Mouse (Mus musculus) left cerebral cortex, adult 9 months (tissue): ENCODE results near the gene Litaf.
"Not testable (repeated sequence)": the region's sequence is repeated elsewhere in the genome, so short reads cannot be mapped to it uniquely, and the experiment has no call there.

Source experiments
- DNase-seq, 2 experiments: peaks; one replicate each; pipeline ENCODE4 v3.0.0; 2022; ENCODE audit warnings: low spot score in 2 of 2

Gene Litaf

DNA sequence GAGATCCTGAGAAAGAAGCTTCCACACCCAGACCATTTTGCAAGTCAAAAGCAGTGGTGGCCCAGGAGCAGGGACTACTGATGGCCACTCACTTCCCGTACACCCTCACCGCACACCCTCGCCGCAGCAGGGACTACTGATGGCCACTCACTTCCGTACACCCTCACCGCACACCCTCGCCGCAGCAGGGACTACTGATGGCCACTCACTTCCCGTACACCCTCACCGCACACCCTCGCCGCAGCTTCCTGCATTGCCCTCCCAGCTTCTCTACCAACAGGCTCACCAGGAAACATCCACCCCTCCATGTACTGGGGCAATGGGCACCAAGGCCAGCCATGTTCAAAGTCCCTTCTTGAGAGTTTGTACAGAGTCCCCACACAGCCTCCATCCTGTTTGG, 107.7 kb downstream of the Litaf start:
- not testable (repeated sequence) for DNase-seq

GRCm38 (mm10) chr16:10957794-10958193, 108.2 kb downstream of the Litaf start:
- DNase-seq, result no peak

DNA sequence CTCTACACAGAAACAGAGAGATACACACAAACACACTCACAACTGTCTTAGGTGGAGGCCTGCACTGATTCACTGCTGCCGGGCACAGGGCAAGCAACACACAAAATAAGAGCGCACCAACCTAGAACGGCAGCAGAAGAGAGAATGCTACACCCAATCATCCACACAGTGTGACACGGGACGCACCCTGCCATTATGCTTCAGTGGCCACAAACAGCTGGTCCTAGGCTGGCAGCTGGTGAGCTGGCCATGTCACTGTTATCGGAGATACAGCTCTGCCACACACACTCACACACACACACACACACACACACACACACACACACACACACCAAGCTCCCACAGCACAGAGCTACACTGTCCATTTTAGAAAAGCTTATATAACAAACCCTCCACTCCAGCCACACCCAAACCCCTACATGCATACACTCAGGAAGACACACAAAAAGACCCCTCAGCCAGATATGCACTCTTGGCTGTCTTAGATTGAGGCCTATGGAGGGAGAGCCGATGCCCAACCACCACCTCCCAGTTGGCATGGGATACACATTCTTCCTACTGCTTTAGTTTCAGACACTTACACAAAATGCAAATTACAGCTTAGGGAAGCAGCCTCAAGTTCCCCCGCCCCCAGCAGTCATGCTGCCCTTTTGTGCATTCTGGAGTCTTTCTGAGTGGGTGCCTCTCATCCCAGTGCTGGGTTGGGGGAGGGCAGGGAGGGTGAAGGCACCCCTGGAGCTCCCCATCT, 108.8 kb downstream of the Litaf start:
- DNase-seq, result peak; percentile 57 to 60

- peak; percentile 48 to 70 for DNase-seq
Measured at GRCm38 (mm10) chr16:10955078-10955477, 110.9 kb downstream of the Litaf start.

DNA sequence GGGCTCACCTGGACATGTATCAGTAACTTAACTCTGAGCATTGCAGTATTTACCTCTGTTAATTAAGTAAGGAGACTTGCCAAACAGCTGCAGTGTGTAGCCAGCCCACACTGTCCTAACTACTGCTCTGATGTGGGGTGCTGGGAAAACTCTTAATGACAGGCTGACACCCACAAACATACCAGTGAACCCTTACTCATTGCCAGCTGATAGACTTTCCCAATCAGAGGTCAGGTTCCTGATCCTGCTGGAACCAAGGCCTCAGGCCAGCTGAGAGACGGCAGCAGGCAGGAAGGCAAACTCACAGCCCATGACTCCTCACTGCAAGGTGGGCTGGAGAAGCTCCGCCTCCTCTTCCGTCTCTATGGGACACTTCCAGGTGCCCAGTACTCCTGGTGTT, 113.1 kb downstream of the Litaf start:
- DNase-seq, result no peak

DNA sequence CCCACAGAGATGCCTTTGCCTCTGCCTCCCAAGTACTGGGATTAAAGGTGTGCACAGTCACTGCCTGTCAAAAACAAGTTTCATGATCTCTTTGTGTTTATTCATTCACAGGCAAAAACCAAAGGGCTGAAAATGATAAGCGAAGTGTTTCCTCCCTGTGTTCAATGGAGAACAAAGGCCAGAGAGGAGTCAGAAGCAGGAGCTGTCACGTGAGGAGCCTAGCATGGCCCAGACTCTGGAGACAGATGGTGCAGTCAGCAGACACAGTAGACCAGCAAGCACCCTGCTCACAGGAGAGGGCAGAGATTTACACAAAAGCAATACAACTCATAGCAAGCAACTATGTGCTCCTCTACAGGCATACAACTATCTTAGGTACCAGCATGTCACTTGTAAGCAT, 113.9 kb downstream of the Litaf start:
- DNase-seq, result no peak

- no peak for DNase-seq
Measured at GRCm38 (mm10) chr16:10951581-10951980, 114.4 kb downstream of the Litaf start.

DNA sequence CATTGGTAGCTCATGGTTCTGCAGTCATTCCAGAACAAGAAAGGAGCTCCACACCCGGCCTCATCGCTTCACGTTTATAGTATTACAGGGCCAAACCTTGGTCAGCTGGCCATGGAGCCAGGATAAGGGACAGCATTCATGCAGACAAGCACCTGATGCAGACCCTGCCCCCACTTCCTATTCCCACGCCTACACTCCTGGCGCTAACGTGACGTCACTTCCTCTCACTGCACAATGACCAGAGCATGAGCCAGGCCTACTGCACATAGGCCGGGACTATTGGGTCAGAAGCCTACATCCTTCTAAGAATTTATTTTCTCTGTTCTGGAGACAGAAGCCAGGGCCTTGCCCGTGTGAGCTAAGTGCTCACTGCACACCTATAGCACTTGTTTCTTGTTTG, 115.4 kb downstream of the Litaf start:
- no peak for DNase-seq

- DNase-seq, result no peak
Measured at GRCm38 (mm10) chr16:10947724-10948123, 118.2 kb downstream of the Litaf start.

- no peak for DNase-seq
Measured at GRCm38 (mm10) chr16:10945381-10946127, 120.4 kb downstream of the Litaf start.

GRCm38 (mm10) chr16:10944545-10944944, 121.4 kb downstream of the Litaf start:
- DNase-seq, result no peak

GRCm38 (mm10) chr16:10943257-10943656, 122.7 kb downstream of the Litaf start:
- no peak for DNase-seq

GRCm38 (mm10) chr16:10940661-10941060, 125.3 kb downstream of the Litaf start:
- no peak for DNase-seq

DNA sequence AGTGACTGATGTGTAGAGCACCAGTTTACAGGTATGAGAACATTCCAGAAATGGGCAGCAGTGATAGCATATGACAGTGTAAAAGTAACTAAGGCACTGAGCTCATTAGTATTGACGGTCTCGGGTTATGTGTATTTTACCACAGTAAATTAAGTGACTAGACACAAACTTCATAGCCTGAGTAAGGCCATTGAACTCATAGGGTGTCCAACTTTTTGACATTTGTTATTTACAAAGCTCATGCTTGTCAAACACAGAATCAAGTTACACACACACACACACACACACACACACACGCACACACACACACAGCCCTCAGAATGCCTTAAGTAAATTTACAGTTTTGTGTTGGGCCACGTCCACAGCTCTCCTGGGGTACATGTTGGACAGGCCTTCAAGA, 126.0 kb downstream of the Litaf start:
- DNase-seq, result no peak

DNA sequence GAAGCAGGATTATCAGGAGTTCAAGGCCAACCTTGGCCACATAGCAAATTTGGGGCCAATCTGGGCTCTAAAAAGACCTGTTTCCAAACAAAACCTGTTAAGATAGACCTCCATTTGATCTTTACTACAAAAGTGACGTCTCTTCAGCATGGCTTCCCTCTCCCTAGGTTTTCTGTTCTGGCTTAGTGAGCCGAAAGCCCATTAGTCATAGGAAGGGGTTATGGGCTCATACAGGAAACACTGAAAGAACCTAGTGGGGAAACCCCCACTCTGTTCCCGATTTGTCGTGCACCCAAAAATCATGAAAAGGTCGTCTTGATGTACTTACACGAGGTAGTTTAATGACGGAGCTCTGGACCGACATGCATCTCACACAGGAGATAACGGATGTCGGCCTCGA, 128.5 kb downstream of the Litaf start:
- DNase-seq, result no peak

DNA sequence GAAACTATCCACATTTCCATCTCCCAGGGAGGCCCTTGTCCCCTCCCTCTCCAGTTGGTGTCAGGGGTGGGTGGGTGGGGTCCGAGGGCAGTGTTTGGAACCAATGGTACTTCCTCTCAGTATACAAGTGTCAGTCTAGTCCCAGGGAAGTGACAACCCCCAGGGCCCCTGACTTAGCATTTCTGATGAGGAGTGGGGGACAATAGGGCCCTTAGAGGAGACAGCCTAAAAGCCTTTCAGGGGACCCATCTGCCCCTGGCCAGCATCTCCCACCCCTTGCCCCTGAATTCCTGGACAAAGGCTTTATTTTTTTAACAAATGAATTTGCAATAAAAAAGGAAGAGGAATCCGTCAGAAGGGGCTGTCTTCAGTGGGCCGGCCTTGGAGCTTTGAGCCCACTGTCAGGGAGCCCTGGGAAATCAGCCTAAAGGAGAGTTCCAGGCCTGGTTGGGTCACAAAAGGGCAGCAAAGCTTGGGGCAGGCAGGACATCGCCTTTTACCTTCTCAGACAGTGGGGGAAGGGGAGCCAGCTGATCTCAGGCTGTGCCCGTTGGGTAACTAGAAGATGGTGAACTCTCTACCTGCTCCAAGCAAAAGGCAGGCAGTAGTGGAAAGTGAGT, 129.1 kb downstream of the Litaf start:
- DNase-seq, result no peak

DNA sequence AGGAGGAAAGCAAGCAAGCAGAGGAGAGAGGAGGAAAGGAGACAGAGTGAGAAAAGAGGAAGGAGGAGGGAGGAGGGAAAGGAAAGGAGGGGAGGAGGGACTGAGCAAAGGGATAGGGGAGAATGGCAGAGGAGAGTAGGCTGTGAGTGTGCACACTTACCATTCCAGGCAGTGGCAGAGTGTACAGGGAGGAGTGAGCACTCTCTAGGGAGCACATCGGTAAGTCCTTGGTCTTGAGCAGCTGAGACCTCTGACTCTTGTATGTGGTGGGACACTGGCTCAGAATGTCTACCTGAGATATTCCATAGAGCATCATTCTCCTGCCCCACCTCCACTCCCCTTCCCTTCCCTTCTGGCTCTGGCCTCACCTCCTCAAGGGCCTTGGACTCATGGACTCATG, 131.9 kb downstream of the Litaf start:
- no peak for DNase-seq

- no peak for DNase-seq
Measured at GRCm38 (mm10) chr16:10933372-10933771, 132.6 kb downstream of the Litaf start.

- DNase-seq, result no peak
Measured at GRCm38 (mm10) chr16:10927026-10927425, 138.9 kb downstream of the Litaf start.

- DNase-seq, result no peak
Measured at GRCm38 (mm10) chr16:10925591-10926180, 140.3 kb downstream of the Litaf start.

- no peak for DNase-seq
Measured at GRCm38 (mm10) chr16:10923561-10923960, 142.4 kb downstream of the Litaf start.

DNA sequence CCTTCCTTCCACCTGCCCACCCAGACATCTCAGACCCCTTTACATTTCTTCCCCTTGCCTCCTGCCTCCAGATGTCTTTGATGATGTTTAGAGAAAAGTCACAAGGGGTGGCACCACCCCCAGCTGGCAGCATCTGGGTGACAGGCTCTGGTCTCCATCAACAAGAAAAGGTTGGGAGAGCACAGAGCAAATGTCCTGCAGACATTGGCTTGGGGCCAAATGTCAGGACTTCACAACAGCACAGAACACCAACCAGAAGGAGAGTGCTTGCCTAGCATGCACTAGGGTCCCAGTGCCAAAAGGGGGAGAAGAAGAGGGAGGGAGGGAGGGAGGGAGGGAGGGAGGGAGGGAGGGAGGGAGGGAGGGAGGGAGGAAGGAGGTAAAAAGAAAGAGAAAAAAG, 146.1 kb downstream of the Litaf start:
- no peak for DNase-seq
